Mouse (Mus musculus): ENCODE data around the gene Olfr547.

Gene Olfr547

DNA sequence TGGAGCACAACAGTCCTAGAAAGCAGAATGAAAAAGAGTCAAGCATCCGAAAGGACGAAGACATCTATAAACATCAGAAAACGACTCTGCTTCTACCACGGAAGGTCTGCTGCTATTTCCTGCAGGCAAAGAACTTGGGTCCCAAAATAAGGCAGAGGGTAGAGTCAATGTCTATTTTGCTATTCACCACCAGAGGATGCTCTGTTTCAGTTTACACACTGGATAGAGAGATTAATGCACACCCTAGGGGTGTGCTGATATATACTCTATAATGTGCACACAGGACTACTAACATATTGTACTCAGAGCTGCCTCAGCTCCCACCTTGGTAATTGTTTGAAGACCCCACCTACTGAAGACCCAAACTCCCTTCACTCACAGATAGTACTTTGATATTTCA, 31.7 kb downstream of the Olfr547 start:
- no peak for DNase-seq (ENCODE audit: low spot score in 2 of 2)

DNA sequence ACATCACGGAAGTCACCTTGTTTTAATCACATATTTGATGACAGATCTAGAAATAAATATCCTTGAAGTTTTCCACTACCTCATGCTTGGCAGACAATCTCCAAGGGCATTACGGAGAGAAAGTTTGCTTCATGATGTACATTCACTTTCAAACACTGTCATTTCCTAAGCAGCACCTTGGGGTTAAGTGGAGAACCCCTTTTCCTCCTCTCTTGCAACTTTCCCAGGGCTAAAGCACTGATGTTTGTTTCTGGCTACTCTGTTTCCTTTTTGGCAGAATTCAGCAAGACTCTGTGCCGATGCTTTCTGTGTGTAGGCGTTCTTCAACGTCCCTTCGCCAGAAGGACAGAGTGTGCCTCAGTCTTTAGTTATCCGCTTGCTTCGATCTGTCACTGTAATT, 36.6 kb downstream of the Olfr547 start, which contains the start of gene Olfr550:
Olfr550 (plus strand) TSS at position 301 of the 400 bp plus-strand sequence.
- no peak for DNase-seq (ENCODE audit: low spot score in 2 of 2)

DNA sequence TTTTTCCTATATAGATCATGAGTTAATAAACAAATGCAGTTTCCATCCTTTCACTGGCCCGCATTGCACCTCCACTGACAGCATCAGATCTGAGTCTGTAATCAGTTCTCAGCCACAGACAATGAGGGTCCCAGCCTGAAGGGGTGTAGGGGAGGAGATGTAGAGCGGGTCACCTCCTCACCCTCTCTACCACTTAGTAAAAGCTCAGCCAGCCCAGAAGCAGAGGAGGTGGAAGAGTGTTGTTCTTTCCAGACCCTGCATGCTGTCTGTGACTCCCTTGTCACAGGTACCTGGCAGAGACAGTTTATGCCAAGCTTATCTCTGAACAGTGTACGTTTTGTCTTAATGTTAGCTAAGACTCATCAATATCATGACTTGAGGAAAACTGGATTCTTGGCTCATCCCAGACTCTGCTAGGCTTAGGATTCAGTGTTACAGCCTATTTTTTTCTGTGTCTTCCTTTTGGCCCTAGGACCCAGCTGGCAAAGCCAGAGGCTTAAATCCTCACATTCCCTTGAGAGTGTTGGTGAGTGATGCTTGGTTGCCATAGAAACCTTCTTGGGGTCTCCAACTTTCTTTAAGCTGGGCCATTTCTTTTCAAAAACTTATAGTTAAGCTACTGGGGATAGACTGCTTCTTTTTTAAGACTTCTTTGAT, 38.8 kb downstream of the Olfr547 start:
- DNase-seq (ENCODE audit: low spot score in 2 of 2), result no peak

DNA sequence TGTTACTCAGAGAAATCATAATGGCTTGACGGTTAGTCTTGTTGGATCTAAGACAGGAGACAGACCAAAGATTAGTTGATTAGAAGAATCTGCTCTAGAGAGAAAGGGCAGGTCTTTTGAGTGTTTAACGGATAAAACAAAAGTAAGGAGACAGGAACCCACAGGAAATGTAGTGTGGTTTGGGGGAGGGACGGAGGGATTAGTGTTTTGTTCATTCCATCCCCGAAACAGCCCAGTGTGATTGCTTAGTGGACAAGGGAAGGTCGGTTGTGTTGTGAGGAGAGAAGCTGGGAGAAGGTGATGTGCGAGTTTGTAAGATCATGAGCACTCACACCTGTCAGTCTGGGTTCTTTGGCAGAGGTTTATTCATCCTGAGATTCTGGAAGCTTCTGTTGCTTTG, 41.4 kb downstream of the Olfr547 start:
- no peak for DNase-seq (ENCODE audit: low spot score in 2 of 2)

Data from spleen, postnatal 10 days (tissue).